Mouse (Mus musculus) myocyte (in vitro differentiated cells): Measurements from ENCODE around the gene H2-DMb1. TPM values are rescaled to one million over a fixed set of nuclear protein-coding genes. Genes with fewer than 3 reads are reported as not detected.

Experiments used
- H3K27me3 ChIP-seq: one replicate; pipeline ENCODE4 v1.6.1; 2011; ENCODE audit not compliant: control insufficient read depth, insufficient read depth, insufficient read length
- H3K36me3 ChIP-seq: one replicate; pipeline ENCODE4 v1.6.1; 2011; ENCODE audit not compliant: control insufficient read depth, insufficient read depth
- H3K4me2 ChIP-seq: one replicate; pipeline ENCODE4 v1.6.1; 2011; ENCODE audit warnings: low read depth, control low read depth
- H3K4me3 ChIP-seq: one replicate; pipeline ENCODE4 v1.5.1; 2011; ENCODE audit warnings: mild to moderate bottlenecking, control low read depth, moderate library complexity
- H3K79me2 ChIP-seq: one replicate; pipeline ENCODE4 v1.6.1; 2011; ENCODE audit not compliant: control insufficient read depth, insufficient read depth
- H3ac ChIP-seq: one replicate; pipeline ENCODE4 v1.6.1; 2011; ENCODE audit not compliant: control insufficient read depth, insufficient read length
- CEBPB ChIP-seq: IDR thresholded peaks from 2 replicates; pipeline ENCODE4 v1.6.1; 2011; ENCODE audit warnings: mild to moderate bottlenecking, moderate library complexity; ENCODE audit not compliant: poor library complexity, insufficient read depth, severe bottlenecking
- E2F4 ChIP-seq: IDR thresholded peaks from one replicate; pipeline ENCODE4 v1.6.1; 2011; ENCODE audit warnings: mild to moderate bottlenecking, control low read depth, moderate library complexity; ENCODE audit not compliant: insufficient read depth
- MAX ChIP-seq: IDR thresholded peaks from one replicate; pipeline ENCODE4 v1.6.1; 2011; ENCODE audit warnings: low read depth, mild to moderate bottlenecking, control low read depth
- MYOD1 ChIP-seq, 3 experiments: IDR thresholded peaks; one replicate each; pipeline ENCODE4 v1.6.1; 2011; ENCODE audit warnings: control low read depth in 2 of 3, low read depth in 2 of 3, mild to moderate bottlenecking in 2 of 3, moderate library complexity in 1 of 3; ENCODE audit not compliant: insufficient read length in 2 of 3, control insufficient read depth in 1 of 3
- MYOG ChIP-seq, 3 experiments: IDR thresholded peaks; one replicate each; pipeline ENCODE4 v1.6.1; 2011; ENCODE audit warnings: control low read depth in 2 of 3, low read depth in 2 of 3, mild to moderate bottlenecking in 2 of 3; ENCODE audit not compliant: insufficient read length in 2 of 3, control insufficient read depth in 1 of 3, insufficient read depth in 1 of 3
- POLR2A ChIP-seq: IDR thresholded peaks from one replicate; pipeline ENCODE4 v1.6.1; 2011; ENCODE audit warnings: low read depth, mild to moderate bottlenecking, control low read depth, moderate library complexity; ENCODE audit not compliant: insufficient read length
- POLR2AphosphoS2 ChIP-seq: IDR thresholded peaks from one replicate; pipeline ENCODE4 v1.6.1; 2011; ENCODE audit warnings: low read depth, control low read depth; ENCODE audit not compliant: insufficient read length
- REST ChIP-seq: IDR thresholded peaks from one replicate; pipeline ENCODE4 v1.6.1; 2011; ENCODE audit warnings: mild to moderate bottlenecking, control low read depth, moderate library complexity; ENCODE audit not compliant: insufficient read depth, insufficient read length
- SRF ChIP-seq: IDR thresholded peaks from one replicate; pipeline ENCODE4 v1.6.1; 2011; ENCODE audit warnings: low read depth; ENCODE audit not compliant: control insufficient read depth, insufficient read length
- TCF12 ChIP-seq: IDR thresholded peaks from one replicate; pipeline ENCODE4 v1.6.1; 2011; ENCODE audit warnings: mild to moderate bottlenecking, control low read depth; ENCODE audit not compliant: poor library complexity, insufficient read depth, severe bottlenecking
- TCF3 ChIP-seq: IDR thresholded peaks from one replicate; pipeline ENCODE4 v1.6.1; 2011; ENCODE audit warnings: low read depth, control low read depth; ENCODE audit not compliant: insufficient read length
- USF1 ChIP-seq: IDR thresholded peaks from one replicate; pipeline ENCODE4 v1.6.1; 2011; ENCODE audit warnings: low read depth, mild to moderate bottlenecking, control low read depth, moderate library complexity
- polyA plus RNA-seq: library from polyadenylated mRNA; unstranded; fragments of >200 nt; fragmentation: generic; extraction: Trizol; gene quantifications from one replicate; pipeline ENCODE4 v1.2.1, GENCODE M21; 2012; ENCODE audit warnings: missing spikeins

H2-DMb1 gene
- polyA plus RNA-seq, 1 experiment: not detected

- no peak overlapping the region for H3K4me2 ChIP-seq
- no peaks in the 10 kb centered on the region for H3K79me2 ChIP-seq
- H3K4me3 ChIP-seq: no peak overlapping the region
- H3ac ChIP-seq: no peak overlapping the region
- peaks cover 12% of the 10 kb centered on the region for H3K27me3 ChIP-seq
- H3K36me3 ChIP-seq: no peaks in the 10 kb centered on the region
- TF ChIP-seq SRF (no peak), E2F4 (no peak)
Observed at GRCm38 (mm10) chr17:34170487-34170876, 17.6 kb downstream of the H2-DMb1 start.

DNA sequence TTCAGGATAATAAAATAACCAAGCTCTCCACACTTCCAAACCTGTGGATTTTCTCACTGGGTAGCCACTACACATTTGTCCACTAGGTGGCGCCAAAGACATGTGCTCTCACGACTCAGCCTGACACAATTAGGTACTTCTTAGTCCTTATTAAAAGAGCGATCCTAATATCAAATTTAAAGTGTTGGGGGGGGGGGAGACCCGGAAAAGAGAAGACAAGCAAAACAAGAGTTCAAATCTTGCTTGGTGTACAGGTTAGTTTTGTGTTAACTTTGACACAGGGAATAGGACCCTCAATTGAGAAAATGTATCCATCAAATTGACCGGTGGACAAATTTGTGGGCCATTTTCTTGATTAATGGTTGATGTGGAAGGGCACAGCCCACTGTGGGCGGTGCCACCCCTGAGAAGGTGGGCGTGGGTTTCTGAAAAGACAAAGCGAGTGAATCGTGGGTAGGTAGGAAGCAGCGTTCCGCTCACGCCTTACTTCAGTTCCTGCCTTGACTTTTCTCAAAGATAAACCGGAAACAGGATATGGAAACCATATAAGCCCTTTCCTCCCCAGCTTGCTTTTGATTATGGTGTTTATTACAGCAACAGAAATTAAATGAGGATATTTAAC is 18.1 kb downstream of the H2-DMb1 start:
- Histone ChIP-seq H3K4me2 (no peak overlapping the region), H3K27me3 (peaks cover 7% of the 10 kb centered on the region), H3K79me2 (no peaks in the 10 kb centered on the region), H3K4me3 (no peak overlapping the region), H3K36me3 (no peaks in the 10 kb centered on the region), H3ac (no peak overlapping the region)
- TF ChIP-seq TCF12: no peak
- TF ChIP-seq TCF3: no peak
- TF ChIP-seq REST: no peak
- TF ChIP-seq USF1: no peak
- no peak for TF ChIP-seq SRF
- no peak for TF ChIP-seq E2F4
- TF ChIP-seq POLR2A: no peak
- TF ChIP-seq MYOD1 (IDR thresholded peaks at IDR 0.05; ENCODE audit: control insufficient read depth in 1 of 3, insufficient read length in 2 of 3, low read depth in 2 of 3): no peak
- no peak for TF ChIP-seq POLR2AphosphoS2
- no peak for TF ChIP-seq MYOG (IDR thresholded peaks at IDR 0.05; ENCODE audit: control insufficient read depth in 1 of 3, insufficient read depth in 1 of 3, insufficient read length in 2 of 3, low read depth in 2 of 3)
- TF ChIP-seq MAX: no peak
- TF ChIP-seq CEBPB: no peak

DNA sequence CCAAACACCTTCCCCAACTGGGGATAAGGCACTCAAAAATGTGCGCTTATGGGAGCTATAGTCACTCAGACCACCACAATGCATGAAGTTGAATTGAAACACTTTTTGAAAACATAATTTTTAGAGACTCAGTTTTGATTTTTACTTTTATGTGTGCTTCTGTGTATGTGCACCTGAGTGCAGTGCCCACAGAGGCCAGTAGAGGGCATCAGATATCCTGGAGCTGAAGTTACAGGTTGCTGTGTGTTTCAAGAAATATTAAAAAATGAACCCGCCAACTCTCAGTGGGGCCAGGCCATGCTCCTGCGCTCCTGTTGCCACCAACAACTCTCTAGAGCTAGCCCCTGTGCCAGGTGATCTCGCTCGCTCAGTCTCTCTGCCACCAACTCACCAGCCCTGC is 19.7 kb downstream of the H2-DMb1 start:
- H3K27me3 ChIP-seq: peaks cover 3% of the 10 kb centered on the region
- TF ChIP-seq REST (no peak), TCF12 (no peak), MYOD1 (IDR thresholded peaks at IDR 0.05; ENCODE audit: control insufficient read depth in 1 of 3, insufficient read length in 2 of 3, low read depth in 2 of 3) (no peak), MAX (no peak), MYOG (IDR thresholded peaks at IDR 0.05; ENCODE audit: control insufficient read depth in 1 of 3, insufficient read depth in 1 of 3, insufficient read length in 2 of 3, low read depth in 2 of 3) (no peak), POLR2AphosphoS2 (no peak)
- H3K4me2 ChIP-seq: no peak overlapping the region
- H3ac ChIP-seq: no peak overlapping the region
- no peak overlapping the region for H3K4me3 ChIP-seq
- no peaks in the 10 kb centered on the region for H3K79me2 ChIP-seq
- H3K36me3 ChIP-seq: no peaks in the 10 kb centered on the region

- H3K4me2 ChIP-seq: no peak overlapping the region
- TF ChIP-seq E2F4: no peak
- TF ChIP-seq REST: no peak
- TF ChIP-seq SRF: no peak
- no peak for TF ChIP-seq CEBPB
- TF ChIP-seq TCF12: no peak
- no peak for TF ChIP-seq USF1
- TF ChIP-seq POLR2A: no peak
- no peak for TF ChIP-seq MAX
- no peak for TF ChIP-seq MYOG (IDR thresholded peaks at IDR 0.05; ENCODE audit: control insufficient read depth in 1 of 3, insufficient read depth in 1 of 3, insufficient read length in 2 of 3, low read depth in 2 of 3)
- TF ChIP-seq POLR2AphosphoS2: no peak
- TF ChIP-seq MYOD1 (IDR thresholded peaks at IDR 0.05; ENCODE audit: control insufficient read depth in 1 of 3, insufficient read length in 2 of 3, low read depth in 2 of 3): no peak
- no peak for TF ChIP-seq TCF3
- no peaks in the 10 kb centered on the region for H3K27me3 ChIP-seq
- H3ac ChIP-seq: no peak overlapping the region
- no peaks in the 10 kb centered on the region for H3K79me2 ChIP-seq
- H3K4me3 ChIP-seq: no peak overlapping the region
- H3K36me3 ChIP-seq: no peaks in the 10 kb centered on the region
Observed at GRCm38 (mm10) chr17:34174075-34174474, 21.2 kb downstream of the H2-DMb1 start.

GRCm38 (mm10) chr17:34177179-34177578 is 24.3 kb downstream of the H2-DMb1 start:
- Histone ChIP-seq H3K27me3 (peaks cover 7% of the 10 kb centered on the region), H3K4me3 (no peak overlapping the region), H3ac (no peak overlapping the region), H3K79me2 (no peaks in the 10 kb centered on the region), H3K36me3 (no peaks in the 10 kb centered on the region), H3K4me2 (no peak overlapping the region)
- TF ChIP-seq MYOD1 (IDR thresholded peaks at IDR 0.05; ENCODE audit: control insufficient read depth in 1 of 3, insufficient read length in 2 of 3, low read depth in 2 of 3): no peak
- TF ChIP-seq E2F4: no peak
- TF ChIP-seq SRF: no peak
- no peak for TF ChIP-seq REST
- no peak for TF ChIP-seq MYOG (IDR thresholded peaks at IDR 0.05; ENCODE audit: control insufficient read depth in 1 of 3, insufficient read depth in 1 of 3, insufficient read length in 2 of 3, low read depth in 2 of 3)
- no peak for TF ChIP-seq MAX
